Mouse (Mus musculus): ENCODE results near the gene Gm7102.
"Not testable (repeated sequence)": the region's sequence is repeated elsewhere in the genome, so short reads cannot be mapped to it uniquely, and the experiment has no call there.

DNA sequence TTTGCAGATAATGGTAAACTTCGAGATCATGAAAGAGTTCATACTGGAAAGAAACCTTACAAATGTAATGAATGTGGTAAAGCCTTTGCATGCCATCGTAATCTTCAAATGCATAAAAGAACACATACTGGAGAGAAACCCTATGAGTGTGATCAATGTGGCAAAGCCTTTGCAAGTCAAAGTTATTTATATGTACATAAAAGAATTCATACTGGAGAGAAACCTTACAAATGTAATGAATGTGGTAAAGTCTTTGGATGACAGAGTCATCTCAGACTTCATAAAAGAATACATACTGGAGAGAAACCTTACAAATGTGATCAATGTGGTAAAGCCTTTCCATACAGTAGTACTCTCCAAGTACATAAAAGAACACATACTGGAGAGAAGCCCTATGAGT, 7.5 kb upstream of the Gm7102 start, which contains the start of gene Gm6020:
- not testable (repeated sequence) for TF ChIP-seq CTCF (conservative IDR thresholded peaks at IDR 0.05; ENCODE audit: low read length); POU5F1 (IDR thresholded peaks at IDR 0.05; ENCODE audit: borderline replicate concordance, low read length)
